Mouse (Mus musculus) stomach, postnatal 0 days (tissue): Measurements from ENCODE around the gene Hirip3. TPM values are rescaled to one million over a fixed set of nuclear protein-coding genes. Genes with fewer than 3 reads are reported as not detected.
A peak's percentile ranks its signal among the peaks of the same experiment; 100 is the strongest.

Experiments
- ATAC-seq: fragments of 200-750 bp; cut with Nextera tagmentation; 2 replicates; pipeline ENCODE4 v1.8.0; 2017; ENCODE audit not compliant: low FRiP score, low TSS enrichment
- DNase-seq: peaks from one replicate; pipeline ENCODE4 v3.0.0-alpha.2; 2016; ENCODE audit warnings: low spot score
- H3K27ac ChIP-seq: fragments of 300-500 bp; sonication (generic); replicated peaks from 2 replicates; pipeline ENCODE4 v1.5.1; 2014; ENCODE audit warnings: mild to moderate bottlenecking, control low read depth
- H3K27me3 ChIP-seq: fragments of 300-500 bp; sonication (generic); 2 replicates; pipeline ENCODE4 v1.6.1; 2014; ENCODE audit warnings: low read length; ENCODE audit not compliant: control insufficient read depth, insufficient read depth
- H3K36me3 ChIP-seq: fragments of 300-500 bp; sonication (generic); 2 replicates; pipeline ENCODE4 v1.6.1; 2014; ENCODE audit warnings: low read length, mixed read lengths; ENCODE audit not compliant: control insufficient read depth, insufficient read depth
- H3K4me1 ChIP-seq: fragments of 300-500 bp; sonication (generic); replicated peaks from 2 replicates; pipeline ENCODE4 v1.6.1; 2014; ENCODE audit warnings: antibody characterized with exemption; ENCODE audit not compliant: control insufficient read depth, insufficient read depth
- H3K4me2 ChIP-seq: fragments of 300-500 bp; sonication (generic); replicated peaks from 2 replicates; pipeline ENCODE4 v1.6.1; 2014; ENCODE audit warnings: low read depth, mild to moderate bottlenecking, control low read depth, moderate library complexity
- H3K4me3 ChIP-seq: fragments of 300-500 bp; sonication (generic); 2 replicates; pipeline ENCODE4 v1.5.1; 2014; ENCODE audit warnings: low read depth, low read length, control low read depth
- H3K9ac ChIP-seq: fragments of 300-500 bp; sonication (generic); 2 replicates; pipeline ENCODE4 v1.6.1; 2014; ENCODE audit warnings: mild to moderate bottlenecking, low read length, control low read depth, mixed read lengths
- H3K9me3 ChIP-seq: fragments of 300-500 bp; sonication (generic); 2 replicates; pipeline ENCODE4 v1.6.1; 2016; ENCODE audit warnings: low read length; ENCODE audit not compliant: control insufficient read depth
- CTCF ChIP-seq: IDR thresholded peaks from 2 replicates; pipeline ENCODE4 v1.5.1; 2016; ENCODE audit warnings: antibody characterized with exemption, low read depth, mild to moderate bottlenecking, moderate library complexity
- EP300 ChIP-seq: optimal IDR thresholded peaks from 2 replicates; pipeline ENCODE3; 2016; ENCODE audit warnings: antibody characterized with exemption
- WGBS: fragments of 180-500 bp; shearing (Covaris S2); extraction: QIAGEN DNeasy Blood & Tissue Kit; methylation state at CpG from one replicate; pipeline ENCODE4 v1.1.7; 2014; 5-methylcytosine and 5-hydroxymethylcytosine counted together
- polyA plus RNA-seq: library from polyadenylated mRNA; unstranded; fragments of >200 nt; fragmentation: Nextera tagmentation; extraction: Ambion mirVana; gene quantifications from 2 replicates; pipeline ENCODE4 v1.2.1, GENCODE M21; 2015

Hirip3 gene
- polyA plus RNA-seq, 1 experiment from 2014 or later, result 7.6 TPM

DNA sequence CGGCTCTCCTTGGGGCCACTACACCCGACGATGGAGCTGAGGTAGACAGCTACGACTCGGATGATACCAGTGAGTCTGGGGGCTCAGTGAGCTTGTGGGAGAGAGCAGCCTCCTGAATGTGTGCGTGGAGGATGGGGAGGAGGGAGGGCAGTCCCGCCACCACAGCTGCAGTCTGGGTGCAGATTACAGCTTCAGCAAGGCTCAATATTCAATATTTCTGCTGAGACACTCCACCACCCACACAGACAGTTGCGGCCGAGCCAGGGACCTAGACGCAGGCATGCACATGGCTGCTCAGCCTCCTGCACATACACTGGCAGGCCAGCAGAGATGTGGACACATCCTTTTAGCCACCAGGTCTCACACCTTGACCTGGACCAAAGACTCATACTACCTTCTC lies 13.0 kb upstream of the Hirip3 start:
- WGBS, result 38% methylated on average over 10 of the region's 10 CpGs
- Histone ChIP-seq H3K27ac (no peak overlapping the region), H3K4me2 (no peak overlapping the region), H3K27me3 (peaks cover 4% of the 10 kb centered on the region; the same call in 1 of the 2 replicates), H3K36me3 (peaks cover 8% of the 10 kb centered on the region), H3K9me3 (no peaks in the 10 kb centered on the region), H3K4me1 (no peaks in the 10 kb centered on the region), H3K9ac (no peak overlapping the region), H3K4me3 (no peak overlapping the region)
- no peak for TF ChIP-seq EP300
- TF ChIP-seq CTCF, result no peak
- no peak for ATAC-seq
- no peak for DNase-seq

DNA sequence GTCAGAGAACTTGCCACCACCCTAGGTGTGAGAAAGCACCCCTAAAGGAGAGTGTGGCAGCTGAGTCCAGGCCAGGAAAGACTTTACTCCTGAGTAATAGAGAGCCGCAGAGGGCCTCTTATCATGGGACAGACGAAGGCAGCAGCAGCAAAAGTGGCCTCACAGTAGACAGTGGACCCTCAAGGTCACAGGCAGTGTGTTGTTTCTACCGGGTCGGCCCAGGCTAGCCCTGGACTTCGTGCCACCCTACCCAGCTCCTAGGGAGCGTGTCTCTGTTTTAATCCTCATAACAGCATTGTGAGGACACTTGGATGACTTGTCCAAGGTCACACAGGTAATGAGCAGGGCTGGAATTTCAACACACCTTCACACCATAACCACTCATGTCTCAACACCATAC lies 11.6 kb upstream of the Hirip3 start:
- H3K4me3 ChIP-seq, result no peak overlapping the region
- DNase-seq (no peak), ATAC-seq (no peak)
- TF ChIP-seq CTCF (no peak), EP300 (no peak)
- no peak overlapping the region for H3K9ac ChIP-seq
- 79% methylated on average over 6 of the region's 6 CpGs for WGBS
- H3K4me1 ChIP-seq, result no peaks in the 10 kb centered on the region
- peaks cover 4% of the 10 kb centered on the region; the same call in 1 of the 2 replicates for H3K27me3 ChIP-seq
- H3K9me3 ChIP-seq, result no peaks in the 10 kb centered on the region
- no peak overlapping the region for H3K4me2 ChIP-seq
- peaks cover 16% of the 10 kb centered on the region for H3K36me3 ChIP-seq
- H3K27ac ChIP-seq, result no peak overlapping the region

DNA sequence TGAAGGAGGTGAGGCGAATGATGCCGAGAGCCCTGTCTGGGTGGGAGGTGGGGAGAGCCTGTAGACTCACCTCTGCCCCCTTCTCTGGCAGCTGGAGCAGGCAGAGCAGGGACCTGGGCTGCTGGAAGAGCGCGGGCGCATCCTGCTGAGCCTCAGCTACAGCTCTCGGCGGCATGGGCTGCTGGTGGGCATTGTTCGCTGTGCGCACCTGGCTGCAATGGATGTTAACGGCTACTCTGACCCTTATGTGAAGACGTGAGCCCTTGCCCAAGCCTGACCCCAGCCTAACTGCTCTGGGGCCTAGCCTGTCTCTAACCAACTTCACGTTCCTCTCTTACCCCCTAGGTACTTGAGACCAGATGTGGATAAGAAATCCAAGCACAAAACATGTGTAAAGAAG lies 10.6 kb upstream of the Hirip3 start:
- H3K4me3 ChIP-seq, result no peak overlapping the region
- H3K9me3 ChIP-seq, result no peaks in the 10 kb centered on the region
- ATAC-seq, result no peak
- H3K27ac ChIP-seq, result no peak overlapping the region
- no peak overlapping the region for H3K4me2 ChIP-seq
- WGBS, result 58% methylated on average over 12 of the region's 12 CpGs
- H3K4me1 ChIP-seq, result no peaks in the 10 kb centered on the region
- peaks cover 4% of the 10 kb centered on the region; the same call in 1 of the 2 replicates for H3K27me3 ChIP-seq
- H3K36me3 ChIP-seq, result peaks cover 16% of the 10 kb centered on the region
- no peak for DNase-seq
- no peak for TF ChIP-seq EP300
- TF ChIP-seq CTCF, result no peak
- no peak overlapping the region for H3K9ac ChIP-seq

DNA sequence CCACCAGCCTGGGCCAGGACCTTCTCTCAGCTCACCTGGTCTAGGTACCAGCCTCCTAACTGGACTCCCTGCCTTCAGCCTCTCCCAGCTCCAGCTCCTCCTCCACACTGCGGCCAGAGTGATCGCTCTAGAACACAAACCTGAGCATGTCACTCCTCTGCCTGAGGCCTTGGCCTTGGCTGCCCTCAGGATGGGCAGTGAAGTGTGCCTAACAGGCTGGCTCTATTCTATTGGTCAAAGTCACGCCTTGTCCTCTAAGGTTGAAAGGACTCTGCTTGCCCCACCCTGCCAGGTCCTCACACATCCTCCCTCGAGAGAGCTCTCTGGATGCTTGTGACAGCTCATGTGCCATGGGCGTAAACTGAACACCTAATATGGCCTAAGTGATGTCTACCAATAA lies 8.3 kb upstream of the Hirip3 start:
- Histone ChIP-seq H3K4me3 (no peak overlapping the region), H3K36me3 (peaks cover 16% of the 10 kb centered on the region), H3K27me3 (peaks cover 3% of the 10 kb centered on the region; the same call in 1 of the 2 replicates), H3K27ac (no peak overlapping the region), H3K9me3 (no peaks in the 10 kb centered on the region), H3K9ac (no peak overlapping the region), H3K4me2 (no peak overlapping the region), H3K4me1 (no peaks in the 10 kb centered on the region)
- 84% methylated on average over 5 of the region's 5 CpGs for WGBS
- DNase-seq (no peak), ATAC-seq (no peak)
- no peak for TF ChIP-seq CTCF
- no peak for TF ChIP-seq EP300

DNA sequence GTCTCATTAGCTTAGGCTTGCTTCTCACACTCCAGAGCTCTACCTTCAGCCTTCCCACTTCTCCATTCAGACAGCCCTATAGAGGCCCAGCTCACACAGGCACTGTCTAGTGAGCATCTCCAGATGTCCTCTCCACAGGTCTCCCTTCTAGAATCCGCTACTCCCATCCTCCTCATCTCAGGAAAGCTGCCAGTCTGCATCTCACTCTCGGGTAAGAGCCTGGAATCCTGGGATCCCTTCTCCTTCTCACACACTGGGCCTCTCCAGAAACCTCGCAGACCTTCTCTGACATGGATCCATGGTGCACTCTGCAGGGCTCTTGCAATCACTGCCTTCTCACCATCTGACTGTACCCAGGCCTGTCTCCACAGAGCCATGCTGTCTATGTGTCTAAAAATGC lies 6.1 kb upstream of the Hirip3 start:
- 90% methylated on average over 3 of the region's 3 CpGs for WGBS
- H3K9ac ChIP-seq, result no peak overlapping the region
- TF ChIP-seq EP300, result no peak
- no peak for TF ChIP-seq CTCF
- H3K4me3 ChIP-seq, result no peak overlapping the region
- H3K4me1 ChIP-seq, result no peaks in the 10 kb centered on the region
- H3K4me2 ChIP-seq, result no peak overlapping the region
- no peak overlapping the region for H3K27ac ChIP-seq
- ATAC-seq, result no peak
- no peak for DNase-seq
- H3K36me3 ChIP-seq, result peaks cover 16% of the 10 kb centered on the region
- H3K27me3 ChIP-seq, result no peaks in the 10 kb centered on the region
- H3K9me3 ChIP-seq, result no peaks in the 10 kb centered on the region

DNA sequence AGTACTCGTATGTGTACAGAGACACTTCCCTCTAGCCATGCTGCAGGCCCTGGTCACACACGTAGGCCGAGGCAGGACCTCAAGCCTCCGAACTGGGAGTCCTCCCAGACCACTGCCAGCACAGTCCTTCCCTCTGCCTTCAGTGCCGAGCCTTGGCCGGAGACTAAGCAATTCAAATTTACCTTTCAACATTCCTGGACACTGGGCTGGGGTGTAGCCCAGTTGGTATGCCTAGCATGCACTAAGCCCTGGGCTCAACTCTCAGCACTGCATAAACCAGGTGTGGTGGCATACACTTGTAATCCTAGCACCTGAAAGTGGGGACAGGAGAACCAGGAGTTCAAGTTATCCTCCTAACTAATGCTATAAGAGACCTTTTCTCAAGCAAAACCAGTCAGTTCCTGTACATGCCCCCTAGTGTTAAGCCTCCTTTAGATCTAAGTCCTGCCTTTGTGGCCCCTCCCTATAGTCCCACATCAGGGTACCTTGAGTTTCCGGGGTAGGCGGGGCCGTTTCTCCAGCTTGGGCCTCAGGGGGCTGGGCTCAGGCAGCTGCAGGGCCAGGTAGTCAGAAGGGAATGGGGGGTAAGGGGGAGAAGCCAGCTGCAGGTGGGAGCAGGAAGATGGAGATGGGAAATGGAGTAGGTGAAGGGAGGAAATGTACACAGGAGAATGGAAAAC lies 4.9 kb upstream of the Hirip3 start:
- no peak overlapping the region for H3K4me3 ChIP-seq
- no peaks in the 10 kb centered on the region for H3K4me1 ChIP-seq
- no peak for TF ChIP-seq EP300
- peak; percentile 26 for TF ChIP-seq CTCF
- H3K9me3 ChIP-seq, result no peaks in the 10 kb centered on the region
- H3K9ac ChIP-seq, result no peak overlapping the region
- H3K27me3 ChIP-seq, result no peaks in the 10 kb centered on the region
- H3K36me3 ChIP-seq, result peaks cover 16% of the 10 kb centered on the region
- ATAC-seq, result no peak
- peak; percentile 41 for DNase-seq
- no peak overlapping the region for H3K4me2 ChIP-seq
- WGBS, result 60% methylated on average over 9 of the region's 9 CpGs
- peak overlapping the region; percentile 40; the same call in 1 of the 2 replicates for H3K27ac ChIP-seq
